Mouse (Mus musculus) c-Kit-positive CD71-negative TER-119-negative erythroid progenitor cells, embryonic 14.5 days (primary cell): ENCODE measurements around the gene Ppef2.

Experiments used
- DNase-seq: peaks from one replicate; pipeline ENCODE4 v3.0.0-alpha.2; 2013; ENCODE audit warnings: low read depth

Ppef2 gene

DNA sequence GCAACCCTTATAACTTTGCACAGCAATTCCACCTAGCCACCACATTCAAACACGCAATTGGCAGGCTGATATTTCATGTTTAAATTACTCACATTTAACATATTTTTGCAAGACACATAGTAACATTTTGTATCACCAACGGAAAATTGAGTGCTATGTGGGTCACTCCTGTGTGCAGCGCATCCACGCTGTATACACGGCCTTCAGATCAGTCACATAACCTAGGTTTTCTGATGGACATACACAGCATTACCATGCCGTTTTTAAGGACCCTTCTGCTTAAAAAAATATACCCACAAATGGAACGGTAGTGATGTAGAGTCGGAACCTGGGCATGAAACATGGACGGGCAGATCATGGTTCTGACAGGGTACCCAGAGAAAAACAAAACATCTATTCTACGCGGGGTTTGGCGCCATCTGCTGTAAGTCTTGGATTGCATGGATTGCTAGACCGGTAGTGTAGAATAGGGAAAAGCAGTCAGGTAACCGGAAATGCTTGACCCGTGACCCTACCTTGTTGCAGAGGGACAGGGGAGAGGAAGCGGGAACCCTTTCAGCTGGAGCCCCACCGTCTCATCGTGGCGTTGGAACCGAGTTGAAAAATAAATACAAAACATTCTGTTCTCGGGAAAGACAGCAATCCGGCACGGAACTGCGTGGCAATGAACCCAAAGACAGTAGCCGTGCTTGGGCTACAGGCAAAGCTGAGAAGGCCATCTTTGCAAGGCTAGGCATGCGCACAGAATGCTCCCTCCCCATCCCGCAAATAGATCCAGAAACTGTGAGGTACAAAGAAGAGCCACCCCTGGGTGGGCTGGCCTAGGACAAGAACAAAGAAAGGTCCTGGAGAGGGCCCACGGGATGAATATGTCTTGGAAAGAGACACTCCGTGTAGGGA lies 16.5 kb downstream of the Ppef2 start:
- no peak for DNase-seq

DNA sequence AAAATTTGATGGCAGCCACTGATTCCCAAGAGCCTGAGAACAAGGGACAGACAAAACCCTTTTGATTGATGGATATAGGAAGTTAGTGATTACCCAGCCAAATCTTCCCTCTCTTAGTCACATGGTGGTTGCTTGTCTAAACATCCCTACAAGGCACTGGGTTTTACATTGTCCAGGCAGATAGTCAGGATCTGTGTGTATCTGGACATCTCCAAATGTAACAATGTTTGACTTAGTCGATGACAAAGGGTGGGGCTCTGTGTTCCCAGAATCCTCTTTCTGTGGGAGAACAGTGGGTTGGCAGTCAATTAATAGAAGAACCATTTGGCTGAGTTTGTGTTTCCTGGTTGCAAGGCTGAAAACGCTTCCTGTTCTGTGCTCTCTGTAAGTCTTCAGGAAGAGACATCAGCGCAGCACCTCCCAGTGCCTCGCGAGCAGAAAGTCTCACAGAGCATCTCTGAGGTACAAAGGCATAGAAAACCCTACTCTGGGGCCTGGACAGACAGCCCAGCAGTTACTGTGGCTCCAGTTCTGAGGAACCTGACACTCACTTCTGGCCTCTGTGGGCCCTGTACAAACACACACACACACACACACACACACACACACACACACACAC lies 21.0 kb downstream of the Ppef2 start:
- DNase-seq, result no peak

DNA sequence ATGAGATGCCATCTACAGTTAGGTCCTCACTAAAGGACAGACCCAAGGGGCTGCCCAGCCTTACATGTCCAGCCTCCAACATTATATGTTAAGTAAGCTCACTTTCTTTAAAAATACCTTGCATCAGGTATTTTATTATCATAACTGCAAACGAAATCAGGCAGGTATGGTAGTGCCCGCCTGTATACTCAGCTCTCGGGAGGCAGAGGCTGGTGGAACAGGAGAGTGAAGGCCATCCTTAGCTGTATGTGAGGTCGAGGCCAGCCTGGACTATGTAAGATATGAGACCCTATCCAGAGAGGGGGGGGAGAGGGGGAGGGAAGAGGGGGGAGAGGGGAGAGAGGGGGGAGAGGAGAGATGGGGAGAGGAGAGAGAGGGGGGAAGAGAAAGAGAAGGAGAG lies 22.7 kb downstream of the Ppef2 start:
- DNase-seq, result no peak

DNA sequence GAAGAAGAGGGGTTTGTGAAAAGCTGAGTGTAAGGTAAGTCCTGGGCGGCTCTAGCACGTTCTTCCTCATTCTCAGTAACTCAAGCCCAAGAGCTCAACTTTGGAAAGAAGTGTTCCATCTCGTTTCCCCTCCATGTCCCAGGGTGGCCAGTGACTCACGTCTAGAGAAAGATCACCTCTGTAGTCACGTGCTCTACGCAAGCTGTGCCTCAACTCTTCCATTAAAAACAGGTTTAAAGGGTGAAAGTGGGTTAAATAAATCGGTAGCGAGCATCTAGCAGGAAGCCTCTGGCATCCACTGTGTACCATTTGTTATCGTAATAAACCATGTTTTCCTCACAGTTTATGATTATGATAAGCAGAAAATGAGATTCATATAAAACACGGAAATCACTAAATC lies 24.2 kb downstream of the Ppef2 start:
- DNase-seq, result no peak

DNA sequence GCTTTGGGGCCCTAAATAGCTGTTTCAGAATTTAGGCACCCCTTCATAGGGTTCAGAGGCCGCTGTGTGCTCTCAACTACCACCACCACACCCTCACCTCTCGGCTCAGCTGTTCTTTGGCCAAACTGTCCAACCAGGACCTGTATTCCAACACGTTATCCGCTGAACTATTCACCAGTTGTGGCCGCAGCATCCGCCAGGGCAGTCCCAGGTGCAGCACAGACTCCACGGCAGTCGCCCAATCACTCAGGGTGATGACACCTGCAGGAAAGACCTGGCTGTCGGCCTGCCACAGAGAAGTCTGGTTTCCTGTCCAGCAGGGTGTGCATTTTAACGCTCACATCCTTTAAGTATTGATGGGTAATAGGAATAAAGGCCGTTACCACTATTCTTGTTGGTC lies 25.8 kb downstream of the Ppef2 start:
- DNase-seq, result no peak

DNA sequence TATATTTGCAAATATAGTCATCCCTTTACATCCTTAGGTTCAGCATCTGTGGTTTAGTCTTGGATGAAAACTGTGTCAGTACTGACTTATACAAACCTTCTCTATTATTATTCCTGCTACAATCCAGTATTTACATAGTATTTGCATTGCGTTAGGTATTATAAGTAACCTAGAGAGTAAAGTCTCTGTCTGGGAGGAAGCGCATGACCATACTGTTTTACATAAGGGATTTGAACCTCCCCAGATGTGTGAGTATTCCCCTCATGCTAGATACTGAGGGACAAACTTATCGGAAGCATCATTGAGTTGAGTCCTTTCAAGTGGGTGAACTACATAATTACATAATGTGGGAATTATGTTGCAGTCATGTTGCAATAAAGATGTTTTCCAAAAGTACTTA lies 26.6 kb downstream of the Ppef2 start:
- DNase-seq, result no peak

DNA sequence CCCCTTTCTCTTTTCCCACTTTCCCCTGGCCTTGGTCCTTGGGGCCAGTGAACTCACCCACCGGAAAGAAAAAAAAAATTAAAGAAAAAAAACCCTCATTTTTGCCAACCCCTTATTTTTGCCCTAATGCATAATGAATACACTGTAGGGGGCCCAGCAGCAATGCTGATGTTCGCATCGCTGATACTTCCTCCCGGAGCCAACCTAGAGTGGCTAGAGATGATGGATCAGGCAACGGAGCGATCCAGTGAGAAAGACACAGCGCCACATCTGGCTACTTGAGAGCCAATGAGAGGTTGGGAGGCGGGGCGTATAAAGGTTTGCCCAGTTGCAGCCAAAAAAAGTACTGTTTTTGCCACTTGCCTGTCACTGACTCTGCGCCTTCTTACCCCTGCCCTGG lies 27.3 kb downstream of the Ppef2 start:
- no peak for DNase-seq

DNA sequence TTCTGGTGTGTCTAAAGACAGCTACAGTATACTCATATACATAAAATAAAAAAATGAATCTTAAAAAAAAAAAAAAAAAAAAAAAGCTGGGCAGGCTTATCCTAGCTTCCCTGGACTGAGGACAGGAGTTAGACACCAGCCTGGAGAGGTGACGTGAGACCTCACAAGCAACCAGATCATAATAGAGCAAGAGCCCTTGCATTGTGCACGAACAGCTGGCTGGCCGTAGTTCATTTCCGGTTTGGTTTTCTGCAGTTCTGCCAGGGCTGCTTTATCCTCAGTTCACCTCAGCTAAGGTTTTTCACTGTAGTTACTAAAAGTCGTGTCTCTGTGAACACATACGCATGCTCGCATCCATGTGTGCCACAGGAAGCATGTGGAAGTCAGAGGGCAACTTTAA lies 28.3 kb downstream of the Ppef2 start:
- DNase-seq, result no peak

DNA sequence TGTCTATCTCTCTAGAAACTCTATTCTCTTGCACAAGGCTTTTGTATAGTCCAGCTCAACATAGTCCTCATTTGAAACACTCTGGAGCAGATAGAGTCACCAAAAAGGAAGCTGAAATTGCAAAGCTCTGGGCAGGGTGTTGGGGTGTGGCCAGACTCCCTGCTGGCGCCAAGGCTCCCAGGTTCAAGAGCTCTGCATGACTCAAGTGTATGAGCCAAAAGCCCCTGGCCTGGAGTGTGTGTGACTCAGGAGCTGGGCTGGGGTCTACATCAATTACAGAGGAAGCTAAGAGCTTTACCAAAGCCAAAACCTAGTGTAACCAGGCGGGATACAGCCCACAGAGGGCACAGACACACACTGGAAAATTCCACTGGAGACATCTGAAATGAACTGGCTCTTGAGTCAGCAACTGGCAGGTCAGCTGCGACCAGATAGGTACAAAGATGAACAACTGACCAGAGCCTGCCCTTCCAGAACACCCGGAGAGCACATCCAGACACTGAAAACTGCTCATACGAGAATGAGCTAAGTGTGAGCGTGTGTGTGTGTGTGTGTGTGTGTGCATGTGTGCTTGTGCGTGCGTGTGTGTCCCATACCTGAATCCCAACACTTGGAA lies 35.7 kb downstream of the Ppef2 start:
- no peak for DNase-seq

DNA sequence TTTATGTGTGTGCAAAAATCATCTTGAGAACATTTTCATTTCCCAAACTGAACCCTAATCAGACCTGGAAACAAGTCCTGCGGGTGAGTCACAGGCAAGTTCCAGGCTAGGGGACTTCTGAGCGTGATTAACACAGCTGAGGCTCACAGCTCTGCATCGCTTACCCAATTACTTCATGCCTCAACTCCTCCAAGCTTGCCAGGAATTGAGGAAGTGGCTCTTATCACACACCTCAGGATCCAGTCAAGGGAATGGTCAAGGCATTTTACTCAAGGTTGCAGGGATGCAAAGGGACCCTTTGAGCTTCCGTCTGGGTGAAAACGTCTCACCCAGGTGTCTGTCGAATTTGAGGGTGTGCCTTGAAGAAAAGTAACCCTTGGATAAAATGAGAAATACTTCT lies 36.3 kb downstream of the Ppef2 start:
- no peak for DNase-seq

DNA sequence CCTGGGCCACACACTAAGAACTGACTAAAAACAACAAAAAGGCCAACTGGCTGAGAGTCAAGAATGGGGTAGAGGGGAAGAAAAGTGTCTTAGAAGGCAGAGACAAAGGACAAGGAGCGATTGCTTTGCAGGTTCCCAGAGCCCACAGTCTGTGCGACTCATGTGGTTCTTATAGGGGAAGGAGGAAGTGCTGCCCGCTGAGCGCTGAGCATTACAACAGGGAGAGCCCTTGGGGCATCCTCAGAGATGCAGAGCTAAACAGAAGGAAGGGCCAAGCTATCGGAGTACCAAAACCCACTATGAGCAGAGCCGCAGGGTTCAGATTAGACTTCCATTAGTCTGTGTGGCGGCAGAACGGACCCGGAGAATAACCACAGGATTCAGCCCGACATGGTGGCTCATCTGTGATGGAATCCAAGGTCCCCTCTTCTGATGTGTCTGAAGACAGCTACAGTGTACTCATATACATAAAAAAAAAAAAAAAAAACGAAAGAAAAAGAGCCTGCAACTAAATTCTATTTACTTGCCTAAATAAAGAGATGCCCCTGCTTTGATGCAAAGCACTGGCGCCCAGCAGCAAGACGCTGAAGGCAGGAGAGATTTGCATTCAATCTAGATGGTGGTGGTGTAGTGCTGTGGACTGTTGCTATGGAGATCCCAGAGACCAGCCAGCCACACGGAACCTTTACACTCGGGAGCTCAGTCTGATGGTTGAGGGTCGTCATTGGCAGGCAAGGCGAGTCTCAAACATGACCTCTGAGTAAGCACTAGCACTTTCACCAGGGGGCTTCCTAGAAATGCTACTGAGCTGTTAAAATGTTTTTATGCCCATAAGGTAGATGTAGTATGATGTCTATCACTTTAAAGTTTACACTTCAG lies 36.9 kb downstream of the Ppef2 start:
- no peak for DNase-seq

DNA sequence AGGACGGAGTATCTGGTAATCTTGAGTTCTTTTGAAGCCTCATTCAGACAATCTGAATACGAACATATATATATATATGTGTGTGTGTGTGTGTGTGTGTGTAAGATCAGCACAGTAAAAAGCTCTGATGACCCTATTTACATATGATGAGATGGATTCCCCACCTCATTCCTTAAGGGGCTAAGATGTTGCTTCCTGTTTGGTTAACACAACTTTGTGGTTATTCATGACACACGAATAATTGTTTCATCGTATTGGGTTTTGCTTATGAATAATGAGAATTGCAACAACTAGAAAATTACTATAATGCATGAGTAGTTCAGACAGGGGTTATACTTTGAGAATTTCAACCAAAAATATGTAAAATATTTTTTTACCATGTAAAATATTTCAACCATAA lies 40.8 kb downstream of the Ppef2 start, which contains the start of gene U90926:
U90926 (minus strand) TSS at position 101 of the 400 bp plus-strand sequence.
- DNase-seq, result no peak

DNA sequence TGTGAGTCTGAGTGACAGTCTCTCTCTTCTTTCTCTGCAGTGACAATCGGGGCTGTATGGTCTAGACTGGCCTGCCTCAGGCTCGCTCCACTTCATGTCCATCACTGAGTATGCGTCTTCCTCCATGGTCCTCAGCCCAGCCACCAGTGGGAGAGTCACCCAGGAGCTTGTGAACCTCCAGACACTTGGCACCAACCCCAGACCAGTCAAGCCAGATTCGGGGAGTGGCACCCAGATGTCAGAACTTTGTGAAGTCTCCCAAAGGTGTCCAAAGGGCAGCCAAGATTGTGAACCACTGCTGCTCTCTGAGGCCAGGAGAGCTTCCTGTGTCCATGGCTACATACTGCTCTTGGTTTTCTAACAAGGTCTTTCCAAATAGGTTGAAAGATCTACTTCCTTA lies 43.8 kb downstream of the Ppef2 start:
- DNase-seq, result no peak

DNA sequence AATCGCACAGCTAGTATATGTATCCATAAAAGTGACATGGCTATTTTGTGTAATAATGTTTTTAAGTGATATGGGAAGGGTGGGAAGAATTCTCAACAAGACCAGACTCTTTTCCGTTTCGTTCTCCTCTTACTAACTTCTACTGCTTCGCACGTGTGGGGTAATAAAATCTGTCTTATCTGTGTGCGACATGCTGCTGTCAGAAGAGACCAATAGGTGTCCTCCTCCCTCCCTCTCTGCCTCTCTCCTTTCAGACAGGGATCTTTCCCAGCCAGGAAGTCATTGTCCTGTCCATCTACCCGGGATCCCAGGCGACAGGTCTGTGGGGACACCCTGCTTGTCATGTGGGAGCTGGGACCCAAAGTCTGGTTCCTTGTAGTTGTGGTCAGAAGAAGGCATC lies 45.9 kb downstream of the Ppef2 start:
- no peak for DNase-seq

DNA sequence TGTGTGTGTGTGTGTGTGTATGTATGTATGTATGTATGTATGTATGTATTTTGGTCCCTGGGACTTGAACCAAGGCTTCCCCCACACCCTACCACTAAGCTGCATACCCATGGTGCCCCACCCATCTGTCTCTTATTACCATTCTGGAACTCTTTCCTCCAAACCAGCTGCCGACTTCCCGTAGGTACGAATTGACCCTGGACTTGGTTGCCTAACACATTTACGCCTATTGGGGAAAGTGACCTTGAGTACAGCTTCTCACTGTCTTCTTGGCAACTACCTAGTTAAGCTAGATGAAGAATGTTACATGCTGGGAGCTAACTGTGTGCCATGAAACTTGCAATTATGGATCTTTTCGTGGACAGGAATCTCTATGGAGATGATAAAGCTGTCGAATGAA lies 50.0 kb downstream of the Ppef2 start:
- DNase-seq, result no peak

DNA sequence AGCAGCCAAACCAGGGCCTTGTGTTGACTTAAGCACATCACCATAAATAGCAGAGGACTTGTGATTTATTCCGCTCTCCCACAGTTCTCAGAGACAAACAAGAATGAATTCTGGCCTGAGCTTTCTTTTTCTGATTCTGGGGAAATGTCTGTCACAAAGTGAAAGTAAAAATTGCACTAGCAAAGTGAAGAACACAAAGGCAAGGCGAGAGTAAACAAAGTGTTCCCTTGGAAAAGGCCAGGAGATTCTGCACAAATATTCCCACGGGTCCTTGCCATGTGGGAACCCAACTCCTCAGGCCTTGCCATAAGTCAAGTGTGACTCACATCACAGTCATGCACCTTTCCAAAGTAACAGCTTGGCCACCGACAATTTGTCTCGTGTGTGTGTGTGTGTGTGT lies 50.4 kb downstream of the Ppef2 start:
- no peak for DNase-seq

DNA sequence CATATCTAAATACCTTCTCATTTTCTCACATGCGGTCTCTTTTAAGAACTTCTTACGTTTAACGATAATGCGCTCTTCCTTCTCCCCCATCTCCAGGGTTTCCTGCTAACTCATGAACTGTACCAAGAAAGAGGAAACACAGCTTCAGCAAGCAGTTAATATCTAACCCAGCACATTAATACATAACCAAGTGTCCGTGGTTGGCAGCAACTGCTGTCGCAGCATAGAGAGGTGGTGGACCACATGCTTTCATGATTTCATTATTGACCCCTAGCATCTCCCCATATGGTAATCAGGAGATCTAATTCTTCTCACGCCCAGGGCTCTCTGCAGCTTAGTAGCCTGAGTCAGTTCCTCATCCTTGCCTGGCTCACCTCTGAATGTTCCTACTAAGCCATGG lies 50.9 kb downstream of the Ppef2 start:
- DNase-seq, result no peak

DNA sequence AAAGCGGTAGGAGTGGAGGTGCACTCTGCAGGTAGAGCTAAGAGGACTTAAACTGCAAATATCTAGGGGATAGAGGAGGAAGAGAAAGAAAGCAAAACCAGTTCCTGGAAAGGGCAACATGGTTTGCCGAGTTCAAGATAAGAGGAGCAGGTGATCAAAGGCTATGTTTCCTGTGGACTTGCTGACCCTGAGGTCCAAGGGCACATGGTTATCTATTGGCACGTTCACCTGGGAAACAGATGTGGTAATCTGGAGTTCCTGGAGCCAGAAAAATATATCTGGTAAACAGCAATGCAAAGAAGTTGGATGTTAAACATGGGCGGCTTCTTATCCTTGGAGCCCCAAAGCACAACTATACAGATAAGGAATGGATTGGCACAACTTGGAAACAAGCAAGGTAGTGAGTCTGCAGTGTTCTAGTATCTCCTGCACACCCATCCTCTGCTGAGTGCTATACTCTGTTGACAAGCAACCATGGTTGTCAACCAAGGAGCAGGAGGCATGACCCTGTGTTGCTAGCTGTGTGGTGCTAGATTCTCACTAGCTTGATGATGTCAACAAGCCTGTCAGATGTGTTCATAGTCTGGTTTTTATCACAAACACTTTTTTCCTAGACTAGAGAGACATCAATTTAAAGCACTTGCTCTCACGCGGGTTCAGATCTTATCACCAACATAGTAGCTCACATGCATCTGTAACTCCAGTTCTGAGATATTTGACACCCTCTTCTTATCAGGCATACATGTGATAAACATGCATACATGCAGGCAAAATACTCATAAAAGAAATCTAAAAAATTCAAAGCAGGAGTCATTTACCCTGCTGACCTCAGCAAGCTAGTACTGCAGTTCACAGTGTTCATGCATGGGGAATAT lies 51.7 kb downstream of the Ppef2 start:
- DNase-seq, result no peak

DNA sequence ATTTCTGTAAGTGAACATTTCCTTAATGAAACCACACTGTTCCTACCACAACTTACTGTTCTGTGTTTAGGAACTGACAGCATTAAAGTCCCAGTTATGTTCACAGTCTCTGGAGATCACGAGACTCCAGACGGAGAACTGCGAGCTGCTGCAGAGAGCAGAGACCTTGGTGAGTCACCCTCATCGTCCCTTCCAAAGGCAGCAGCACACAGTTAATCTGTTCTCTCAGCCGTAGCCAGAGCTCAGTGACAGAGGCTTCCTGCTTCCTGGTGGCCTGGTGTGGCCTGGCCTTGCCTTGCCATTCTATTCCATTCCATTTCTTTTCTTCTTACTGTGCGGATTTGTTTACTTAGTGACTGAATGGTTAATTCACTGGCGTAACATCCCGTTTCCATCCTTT lies 57.8 kb downstream of the Ppef2 start:
- no peak for DNase-seq

DNA sequence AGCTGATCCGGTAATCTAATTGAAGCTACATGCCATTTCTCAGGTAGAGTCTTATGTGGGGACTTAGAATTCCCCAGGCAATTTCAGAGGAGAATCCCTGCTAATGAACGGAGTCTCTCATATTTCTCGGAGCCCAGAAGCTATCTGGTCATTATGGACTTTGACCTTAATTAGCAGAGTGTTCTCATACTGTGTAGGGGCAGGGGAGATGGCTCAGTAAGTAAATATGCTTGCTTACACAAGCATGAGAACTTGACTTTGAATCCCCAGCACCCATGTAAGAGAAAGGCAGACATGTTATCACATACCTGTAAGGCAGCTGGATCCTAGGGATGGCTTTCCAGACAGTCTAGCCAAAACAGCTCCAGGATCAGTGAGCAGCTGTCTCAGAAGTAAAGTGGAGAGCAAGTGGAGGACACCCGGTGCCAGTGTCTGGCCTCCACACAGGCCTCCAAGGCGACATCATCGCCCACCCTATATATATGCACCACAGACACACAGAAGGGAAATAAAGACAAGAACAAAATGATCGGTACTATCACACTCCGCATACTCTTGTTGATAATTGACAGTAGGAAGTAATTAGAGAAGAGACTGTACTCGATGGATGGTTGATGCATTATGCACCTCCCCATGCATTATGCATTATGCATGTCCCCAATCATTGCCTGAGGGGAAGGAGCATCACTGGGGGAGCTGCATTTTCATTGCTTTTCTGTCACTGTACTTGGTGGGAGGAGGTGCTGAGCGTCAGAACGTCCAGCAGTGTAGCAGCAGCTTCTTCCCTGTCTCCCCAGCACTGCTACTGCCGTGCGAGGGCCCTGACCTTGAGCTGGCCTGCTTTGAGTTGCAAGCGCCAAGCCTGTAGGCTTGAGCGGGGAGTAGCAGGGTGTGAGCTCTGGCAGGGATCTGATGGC lies 58.9 kb downstream of the Ppef2 start:
- no peak for DNase-seq
